Mouse (Mus musculus): ENCODE data around the gene Rnf128. TPM values are rescaled to one million over a fixed set of nuclear protein-coding genes. Genes with fewer than 3 reads are reported as not detected.

Rnf128 gene
- polyA plus RNA-seq, 1 experiment from 2014 or later: 6.4 TPM

GRCm38 (mm10) chrX:139537641-139538397 lies 25.3 kb upstream of the Rnf128 start:
- 85% methylated on average over 5 of the region's 5 CpGs for WGBS
- Histone ChIP-seq H3K4me2 (ENCODE audit: low read depth, low read length) (no peak overlapping the region), H3K36me3 (replicated peaks; ENCODE audit: control insufficient read depth, insufficient read depth, low read depth, low read length) (no peaks in the 10 kb centered on the region), H3K4me1 (ENCODE audit: control insufficient read depth, insufficient read depth, low read length) (no peaks in the 10 kb centered on the region), H3K9ac (replicated peaks; ENCODE audit: low read length) (no peak overlapping the region), H3K27ac (replicated peaks; ENCODE audit: low read depth, low read length) (no peak overlapping the region), H3K27me3 (ENCODE audit: control insufficient read depth, insufficient read depth, low read length) (no peaks in the 10 kb centered on the region), H3K9me3 (replicated peaks; ENCODE audit: control insufficient read depth, low read length) (no peaks in the 10 kb centered on the region), H3K4me3 (ENCODE audit: low read depth, low read length) (no peak overlapping the region)
- ATAC-seq (replicated peaks; ENCODE audit: insufficient number of reproducible peaks, low FRiP score, low TSS enrichment, low read depth): no peak
- DNase-seq (ENCODE audit: low spot score): no peak

GRCm38 (mm10) chrX:139543726-139544125 lies 19.4 kb upstream of the Rnf128 start:
- Histone ChIP-seq H3K4me1 (ENCODE audit: control insufficient read depth, insufficient read depth, low read length) (no peaks in the 10 kb centered on the region), H3K9ac (replicated peaks; ENCODE audit: low read length) (no peak overlapping the region), H3K4me2 (ENCODE audit: low read depth, low read length) (no peak overlapping the region), H3K4me3 (ENCODE audit: low read depth, low read length) (no peak overlapping the region), H3K9me3 (replicated peaks; ENCODE audit: control insufficient read depth, low read length) (no peaks in the 10 kb centered on the region), H3K27ac (replicated peaks; ENCODE audit: low read depth, low read length) (no peak overlapping the region), H3K27me3 (ENCODE audit: control insufficient read depth, insufficient read depth, low read length) (no peaks in the 10 kb centered on the region), H3K36me3 (replicated peaks; ENCODE audit: control insufficient read depth, insufficient read depth, low read depth, low read length) (no peaks in the 10 kb centered on the region)
- ATAC-seq (replicated peaks; ENCODE audit: insufficient number of reproducible peaks, low FRiP score, low TSS enrichment, low read depth) (no peak), DNase-seq (ENCODE audit: low spot score) (no peak)
- 84% methylated on average over 7 of the region's 7 CpGs for WGBS

GRCm38 (mm10) chrX:139550456-139550855 lies 12.7 kb upstream of the Rnf128 start:
- Histone ChIP-seq H3K4me1 (ENCODE audit: control insufficient read depth, insufficient read depth, low read length) (no peaks in the 10 kb centered on the region), H3K36me3 (replicated peaks; ENCODE audit: control insufficient read depth, insufficient read depth, low read depth, low read length) (no peaks in the 10 kb centered on the region), H3K9ac (replicated peaks; ENCODE audit: low read length) (no peak overlapping the region), H3K4me2 (ENCODE audit: low read depth, low read length) (no peak overlapping the region), H3K27ac (replicated peaks; ENCODE audit: low read depth, low read length) (no peak overlapping the region), H3K4me3 (ENCODE audit: low read depth, low read length) (no peak overlapping the region), H3K27me3 (ENCODE audit: control insufficient read depth, insufficient read depth, low read length) (no peaks in the 10 kb centered on the region), H3K9me3 (replicated peaks; ENCODE audit: control insufficient read depth, low read length) (no peaks in the 10 kb centered on the region)
- ATAC-seq (replicated peaks; ENCODE audit: insufficient number of reproducible peaks, low FRiP score, low TSS enrichment, low read depth) (no peak), DNase-seq (ENCODE audit: low spot score) (no peak)
- WGBS: 84% methylated on average over 5 of the region's 5 CpGs

GRCm38 (mm10) chrX:139552090-139552489 lies 11.0 kb upstream of the Rnf128 start:
- WGBS: 84% methylated on average over 2 of the region's 2 CpGs
- no peaks in the 10 kb centered on the region for H3K36me3 ChIP-seq (replicated peaks; ENCODE audit: control insufficient read depth, insufficient read depth, low read depth, low read length)
- ATAC-seq (replicated peaks; ENCODE audit: insufficient number of reproducible peaks, low FRiP score, low TSS enrichment, low read depth): no peak
- no peak overlapping the region for H3K4me2 ChIP-seq (ENCODE audit: low read depth, low read length)
- H3K4me3 ChIP-seq (ENCODE audit: low read depth, low read length): no peak overlapping the region
- no peak for DNase-seq (ENCODE audit: low spot score)
- H3K27ac ChIP-seq (replicated peaks; ENCODE audit: low read depth, low read length): no peak overlapping the region
- no peaks in the 10 kb centered on the region for H3K4me1 ChIP-seq (ENCODE audit: control insufficient read depth, insufficient read depth, low read length)
- no peak overlapping the region for H3K9ac ChIP-seq (replicated peaks; ENCODE audit: low read length)
- no peaks in the 10 kb centered on the region for H3K9me3 ChIP-seq (replicated peaks; ENCODE audit: control insufficient read depth, low read length)
- no peaks in the 10 kb centered on the region for H3K27me3 ChIP-seq (ENCODE audit: control insufficient read depth, insufficient read depth, low read length)

- no peak overlapping the region for H3K4me2 ChIP-seq (ENCODE audit: low read depth, low read length)
- no peak overlapping the region for H3K27ac ChIP-seq (replicated peaks; ENCODE audit: low read depth, low read length)
- no peaks in the 10 kb centered on the region for H3K4me1 ChIP-seq (ENCODE audit: control insufficient read depth, insufficient read depth, low read length)
- DNase-seq (ENCODE audit: low spot score) (no peak), ATAC-seq (replicated peaks; ENCODE audit: insufficient number of reproducible peaks, low FRiP score, low TSS enrichment, low read depth) (no peak)
- no peaks in the 10 kb centered on the region for H3K27me3 ChIP-seq (ENCODE audit: control insufficient read depth, insufficient read depth, low read length)
- H3K9ac ChIP-seq (replicated peaks; ENCODE audit: low read length): no peak overlapping the region
- H3K9me3 ChIP-seq (replicated peaks; ENCODE audit: control insufficient read depth, low read length): no peaks in the 10 kb centered on the region
- H3K4me3 ChIP-seq (ENCODE audit: low read depth, low read length): no peak overlapping the region
- WGBS: 66% methylated on average over 5 of the region's 5 CpGs
- H3K36me3 ChIP-seq (replicated peaks; ENCODE audit: control insufficient read depth, insufficient read depth, low read depth, low read length): no peaks in the 10 kb centered on the region
These were observed 726 bp upstream of the Rnf128 start for GRCm38 (mm10) chrX:139562255-139562924.

- no peaks in the 10 kb centered on the region for H3K27me3 ChIP-seq (ENCODE audit: control insufficient read depth, insufficient read depth, low read length)
- H3K36me3 ChIP-seq (replicated peaks; ENCODE audit: control insufficient read depth, insufficient read depth, low read depth, low read length): no peaks in the 10 kb centered on the region
- ATAC-seq (replicated peaks; ENCODE audit: insufficient number of reproducible peaks, low FRiP score, low TSS enrichment, low read depth) (no peak), DNase-seq (ENCODE audit: low spot score) (no peak)
- H3K9ac ChIP-seq (replicated peaks; ENCODE audit: low read length): no peak overlapping the region
- H3K27ac ChIP-seq (replicated peaks; ENCODE audit: low read depth, low read length): no peak overlapping the region
- H3K4me1 ChIP-seq (ENCODE audit: control insufficient read depth, insufficient read depth, low read length): no peaks in the 10 kb centered on the region
- 100% methylated on average over 3 of the region's 3 CpGs for WGBS
- no peaks in the 10 kb centered on the region for H3K9me3 ChIP-seq (replicated peaks; ENCODE audit: control insufficient read depth, low read length)
- no peak overlapping the region for H3K4me3 ChIP-seq (ENCODE audit: low read depth, low read length)
- H3K4me2 ChIP-seq (ENCODE audit: low read depth, low read length): no peak overlapping the region
These were observed 6.9 kb downstream of the Rnf128 start for GRCm38 (mm10) chrX:139570054-139570453.

- Histone ChIP-seq H3K4me2 (ENCODE audit: low read depth, low read length) (no peak overlapping the region), H3K36me3 (replicated peaks; ENCODE audit: control insufficient read depth, insufficient read depth, low read depth, low read length) (no peaks in the 10 kb centered on the region), H3K4me1 (ENCODE audit: control insufficient read depth, insufficient read depth, low read length) (no peaks in the 10 kb centered on the region), H3K4me3 (ENCODE audit: low read depth, low read length) (no peak overlapping the region), H3K27ac (replicated peaks; ENCODE audit: low read depth, low read length) (no peak overlapping the region), H3K9me3 (replicated peaks; ENCODE audit: control insufficient read depth, low read length) (no peaks in the 10 kb centered on the region), H3K9ac (replicated peaks; ENCODE audit: low read length) (no peak overlapping the region), H3K27me3 (ENCODE audit: control insufficient read depth, insufficient read depth, low read length) (no peaks in the 10 kb centered on the region)
- 74% methylated on average over 6 of the region's 6 CpGs for WGBS
- DNase-seq (ENCODE audit: low spot score): no peak
- no peak for ATAC-seq (replicated peaks; ENCODE audit: insufficient number of reproducible peaks, low FRiP score, low TSS enrichment, low read depth)
These were observed 15.6 kb downstream of the Rnf128 start for GRCm38 (mm10) chrX:139578649-139579278.

GRCm38 (mm10) chrX:139583616-139584015 lies 20.5 kb downstream of the Rnf128 start:
- ATAC-seq (replicated peaks; ENCODE audit: insufficient number of reproducible peaks, low FRiP score, low TSS enrichment, low read depth): no peak
- Histone ChIP-seq H3K9me3 (replicated peaks; ENCODE audit: control insufficient read depth, low read length) (no peaks in the 10 kb centered on the region), H3K36me3 (replicated peaks; ENCODE audit: control insufficient read depth, insufficient read depth, low read depth, low read length) (no peaks in the 10 kb centered on the region), H3K27me3 (ENCODE audit: control insufficient read depth, insufficient read depth, low read length) (no peaks in the 10 kb centered on the region), H3K4me2 (ENCODE audit: low read depth, low read length) (no peak overlapping the region), H3K27ac (replicated peaks; ENCODE audit: low read depth, low read length) (no peak overlapping the region), H3K4me3 (ENCODE audit: low read depth, low read length) (no peak overlapping the region), H3K4me1 (ENCODE audit: control insufficient read depth, insufficient read depth, low read length) (no peaks in the 10 kb centered on the region), H3K9ac (replicated peaks; ENCODE audit: low read length) (no peak overlapping the region)
- 42% methylated on average over 4 of the region's 4 CpGs for WGBS
- no peak for DNase-seq (ENCODE audit: low spot score)
